ENCODE assay signal across 31 mouse cellular contexts in genomic region chr17:34476427-34476826, GRCm38 (mm10). TPM values are rescaled to one million over a fixed set of nuclear protein-coding genes. Genes with fewer than 3 reads are reported as not detected.
DNase-seq lines count a peak whose midpoint lies in the region; ATAC-seq and TF ChIP-seq lines count a peak whose summit lies in the region.
"Had no signal": no experiment of that assay in that cellular context is flagged by ENCODE, and none has a peak within 500 bp of the region (broad histone marks: within the 10 kb centered on the region; RNA-seq: fewer than 3 reads in every experiment).

No protein-coding gene starts in this region.

- H3K27me3 ChIP-seq in intestine, embryonic 15.5 days (replicated peaks) = no peaks in the 10 kb centered on the region
- H3K27me3 ChIP-seq in intestine, postnatal 0 days (replicated peaks; ENCODE audit: control insufficient read depth, insufficient read depth, low read length) = no peaks in the 10 kb centered on the region
- no peaks in the 10 kb centered on the region for H3K27me3 ChIP-seq in stomach, embryonic 14.5 days (ENCODE audit: control insufficient read depth, insufficient read depth, low read length)
- no peaks in the 10 kb centered on the region for H3K27me3 ChIP-seq in stomach, embryonic 16.5 days (ENCODE audit: control insufficient read depth, insufficient read depth, low read length)
- H3K27me3 ChIP-seq: embryonic facial prominence, embryonic 13.5 days; embryonic facial prominence, embryonic 15.5 days; forebrain, embryonic 12.5 days had no signal

- no peak overlapping the region for H3K9ac ChIP-seq in intestine, embryonic 15.5 days
- peak overlapping the region; percentile 45 for H3K9ac ChIP-seq in intestine, postnatal 0 days (ENCODE audit: low read depth, low read length)
- H3K9ac ChIP-seq in stomach, embryonic 14.5 days (replicated peaks; ENCODE audit: low read depth, low read length) = no peak overlapping the region
- H3K9ac ChIP-seq in stomach, embryonic 16.5 days (ENCODE audit: low read length) = no peak overlapping the region
- H3K9ac ChIP-seq: embryonic facial prominence, embryonic 13.5 days; embryonic facial prominence, embryonic 15.5 days; forebrain, embryonic 12.5 days had no signal

- no peaks in the 10 kb centered on the region for H3K9me3 ChIP-seq in intestine, embryonic 15.5 days
- H3K9me3 ChIP-seq in intestine, postnatal 0 days (ENCODE audit: control insufficient read depth) = no peaks in the 10 kb centered on the region
- H3K9me3 ChIP-seq in stomach, embryonic 14.5 days (ENCODE audit: control insufficient read depth, low read depth, low read length) = no peaks in the 10 kb centered on the region
- H3K9me3 ChIP-seq in stomach, embryonic 16.5 days (replicated peaks; ENCODE audit: control insufficient read depth, low read length) = no peaks in the 10 kb centered on the region
- H3K9me3 ChIP-seq: embryonic facial prominence, embryonic 13.5 days; embryonic facial prominence, embryonic 15.5 days; forebrain, embryonic 10.5 days; forebrain, embryonic 12.5 days had no signal

- no peaks in the 10 kb centered on the region for H3K4me1 ChIP-seq in intestine, embryonic 15.5 days (replicated peaks)
- H3K4me1 ChIP-seq in intestine, postnatal 0 days (replicated peaks; ENCODE audit: control insufficient read depth, insufficient read depth, low read length) = no peaks in the 10 kb centered on the region
- H3K4me1 ChIP-seq in stomach, embryonic 14.5 days (ENCODE audit: control insufficient read depth, insufficient read depth, low read length) = no peaks in the 10 kb centered on the region
- no peaks in the 10 kb centered on the region for H3K4me1 ChIP-seq in stomach, embryonic 16.5 days (ENCODE audit: control insufficient read depth, insufficient read depth, low read length)
- H3K4me1 ChIP-seq: embryonic facial prominence, embryonic 13.5 days; embryonic facial prominence, embryonic 15.5 days; forebrain, embryonic 10.5 days; forebrain, embryonic 12.5 days had no signal

- TF ChIP-seq CTCF in intestine, postnatal 0 days (IDR thresholded peaks at IDR 0.05; ENCODE audit: low read depth) = no peak
- no peak for TF ChIP-seq CTCF in left cerebral cortex, adult 2 months (IDR thresholded peaks at IDR 0.05)

- ATAC-seq in intestine, embryonic 15.5 days = peak; percentile 45; the same call in 1 of the 2 replicates
- no peak for ATAC-seq in intestine, postnatal 0 days
- ATAC-seq in stomach, embryonic 14.5 days (ENCODE audit: insufficient number of reproducible peaks, insufficient read depth, low FRiP score, low read depth) = peak; percentile 74; the same call in 1 of the 2 replicates
- peak; percentile 82 for ATAC-seq in stomach, embryonic 16.5 days (ENCODE audit: insufficient read depth, low FRiP score)
- ATAC-seq: forebrain, embryonic 14.5 days had no signal

- H3K4me3 ChIP-seq in intestine, embryonic 15.5 days (replicated peaks) = peak overlapping the region; percentile 20; the same call in 1 of the 2 replicates
- H3K4me3 ChIP-seq in intestine, postnatal 0 days (ENCODE audit: low read depth, low read length) = peak overlapping the region; percentile 40
- no peak overlapping the region for H3K4me3 ChIP-seq in stomach, embryonic 14.5 days (ENCODE audit: low read depth, low read length)
- no peak overlapping the region for H3K4me3 ChIP-seq in stomach, embryonic 16.5 days (replicated peaks; ENCODE audit: low read length)
- no peak overlapping the region for H3K4me3 ChIP-seq in left cerebral cortex, adult 2 months
- H3K4me3 ChIP-seq: embryonic facial prominence, embryonic 13.5 days; embryonic facial prominence, embryonic 15.5 days; erythroblast, embryonic 14.5 days; forebrain, embryonic 10.5 days; forebrain, embryonic 12.5 days had no signal

- DNase-seq in B cell, adult 2 months = no peak
- DNase-seq in left cerebral cortex, adult 2 months (ENCODE audit: extremely low spot score in 1 of 2, low spot score in 2 of 2) = no peak
- DNase-seq in layer of hippocampus, adult 8-10 months (ENCODE audit: low spot score in 2 of 2) = no peak
- DNase-seq in heart, adult 9 months (ENCODE audit: low spot score in 2 of 2) = no peak
- DNase-seq: adrenal gland, adult 2 months; adrenal gland, postnatal 10 days; adrenal gland, postnatal 25 days; cerebellum, adult 11 months; cerebellum, adult 18-20 months; cerebellum, adult 8-10 months; cerebellum, adult 9-11 months; cerebellum, postnatal 14 days; cerebellum, postnatal 36 days; embryo, embryonic 11 days had no signal

- H3K4me2 ChIP-seq in intestine, embryonic 15.5 days (replicated peaks) = peak overlapping the region; percentile 46
- peak overlapping the region; percentile 69 for H3K4me2 ChIP-seq in intestine, postnatal 0 days (replicated peaks; ENCODE audit: low read depth)
- H3K4me2 ChIP-seq in stomach, embryonic 14.5 days (replicated peaks; ENCODE audit: low read depth, low read length) = no peak overlapping the region
- no peak overlapping the region for H3K4me2 ChIP-seq in stomach, embryonic 16.5 days (ENCODE audit: low read depth, low read length)
- H3K4me2 ChIP-seq: embryonic facial prominence, embryonic 13.5 days; embryonic facial prominence, embryonic 15.5 days; forebrain, embryonic 12.5 days had no signal

- 87% methylated on average over 1 of the region's 2 CpGs for WGBS in intestine, embryonic 15.5 days
- WGBS in intestine, postnatal 0 days = 40% methylated on average over 1 of the region's 2 CpGs
- 95% methylated on average over 1 of the region's 2 CpGs for WGBS in stomach, embryonic 14.5 days
- WGBS in stomach, embryonic 16.5 days = 56% methylated on average over 1 of the region's 2 CpGs

- no peak overlapping the region; the same call in 1 of the 2 replicates for H3K27ac ChIP-seq in intestine, embryonic 15.5 days
- H3K27ac ChIP-seq in intestine, postnatal 0 days (ENCODE audit: low read depth, low read length) = peak overlapping the region; percentile 73
- H3K27ac ChIP-seq in stomach, embryonic 14.5 days (ENCODE audit: low read length) = no peak overlapping the region
- peak overlapping the region; percentile 60 for H3K27ac ChIP-seq in stomach, embryonic 16.5 days (ENCODE audit: low read length)
- H3K27ac ChIP-seq in left cerebral cortex, adult 2 months = no peak overlapping the region
- H3K27ac ChIP-seq: embryonic facial prominence, embryonic 13.5 days; embryonic facial prominence, embryonic 15.5 days; forebrain, embryonic 10.5 days; forebrain, embryonic 12.5 days had no signal

- intact Hi-C loops in left cerebral cortex, adult 2 months (cut with DNase I) = no loop called here

- H3K36me3 ChIP-seq in intestine, embryonic 15.5 days = no peaks in the 10 kb centered on the region
- H3K36me3 ChIP-seq in intestine, postnatal 0 days (ENCODE audit: control insufficient read depth, insufficient read depth) = peaks cover 13% of the 10 kb centered on the region
- H3K36me3 ChIP-seq in stomach, embryonic 14.5 days (ENCODE audit: control insufficient read depth, insufficient read depth, low read length) = no peaks in the 10 kb centered on the region
- no peaks in the 10 kb centered on the region for H3K36me3 ChIP-seq in stomach, embryonic 16.5 days (ENCODE audit: control insufficient read depth, insufficient read depth, low read length)
- H3K36me3 ChIP-seq: embryonic facial prominence, embryonic 13.5 days; embryonic facial prominence, embryonic 15.5 days; forebrain, embryonic 10.5 days; forebrain, embryonic 12.5 days had no signal

RNA-seq across cellular contexts. Expression of gene Btnl4, which starts 0.7 kb away (rescaled TPM):
- 12.7 and 13.6 TPM in 2 replicates for polyA plus RNA-seq in intestine, embryonic 15.5 days (2015; fragmentation: Nextera tagmentation; extraction: Ambion mirVana)
- polyA plus RNA-seq in intestine, postnatal 0 days (2015; fragmentation: Nextera tagmentation; extraction: Ambion mirVana) = 20.2 and 25.1 TPM in 2 replicates
- 0.18 TPM in 1 of 2 replicates, not detected in the other for polyA plus RNA-seq in stomach, embryonic 14.5 days (2014; fragmentation: Nextera tagmentation; extraction: Ambion mirVana)
- 3.8 and 3.9 TPM in 2 replicates for polyA plus RNA-seq in stomach, embryonic 16.5 days (2015; fragmentation: Nextera tagmentation; extraction: Ambion mirVana)
- not detected for total RNA-seq in left cerebral cortex, adult 2 months (2021)
- not detected for total RNA-seq in layer of hippocampus, adult 8-10 months (2022)
- total RNA-seq: adrenal gland, adult 2 months; adrenal gland, postnatal 10 days; adrenal gland, postnatal 25 days; adrenal gland, postnatal 4 days; common myeloid progenitor, adult 5-6 weeks; ES-E14; MEL had no signal
- polyA plus RNA-seq: brain, embryonic 14.5 days; C2C12; embryonic facial prominence, embryonic 11.5 days; embryonic facial prominence, embryonic 13.5 days; embryonic facial prominence, embryonic 15.5 days; forebrain, embryonic 10.5 days; forebrain, embryonic 12.5 days; forebrain, embryonic 14.5 days had no signal

RNA-seq across cellular contexts. Expression of gene Btnl6, which starts 40.7 kb away (rescaled TPM):
- 13.1 and 15.2 TPM in 2 replicates for polyA plus RNA-seq in intestine, embryonic 15.5 days (2015; fragmentation: Nextera tagmentation; extraction: Ambion mirVana)
- 85.8 and 97.6 TPM in 2 replicates for polyA plus RNA-seq in intestine, postnatal 0 days (2015; fragmentation: Nextera tagmentation; extraction: Ambion mirVana)
- polyA plus RNA-seq in stomach, embryonic 14.5 days (2014; fragmentation: Nextera tagmentation; extraction: Ambion mirVana) = not detected in 2 replicates
- polyA plus RNA-seq in stomach, embryonic 16.5 days (2015; fragmentation: Nextera tagmentation; extraction: Ambion mirVana) = 2.6 and 3.6 TPM in 2 replicates
- total RNA-seq in left cerebral cortex, adult 2 months (2021) = not detected
- not detected for total RNA-seq in layer of hippocampus, adult 8-10 months (2022)
- total RNA-seq: adrenal gland, adult 2 months; adrenal gland, postnatal 10 days; adrenal gland, postnatal 25 days; adrenal gland, postnatal 4 days; common myeloid progenitor, adult 5-6 weeks; ES-E14; MEL had no signal
- polyA plus RNA-seq: adrenal gland, adult 2 months; brain, embryonic 14.5 days; C2C12; embryonic facial prominence, embryonic 11.5 days; embryonic facial prominence, embryonic 13.5 days; embryonic facial prominence, embryonic 15.5 days; erythroblast, embryonic 14.5 days; forebrain, embryonic 10.5 days; forebrain, embryonic 12.5 days; forebrain, embryonic 14.5 days had no signal

Comparison
In these comparisons a context has a peak if more than half of its experiments do, and no peak if none do; other contexts are left out.
1. H3K27ac ChIP-seq: peak in intestine, postnatal 0 days (single experiment) and stomach, embryonic 16.5 days (single experiment); none in intestine, embryonic 15.5 days (single experiment), stomach, embryonic 14.5 days (single experiment) and left cerebral cortex, adult 2 months (single experiment).
2. H3K4me2 ChIP-seq: peak in intestine, embryonic 15.5 days (single experiment) and intestine, postnatal 0 days (single experiment); none in stomach, embryonic 14.5 days (single experiment) and stomach, embryonic 16.5 days (single experiment).
3. H3K4me3 ChIP-seq: peak in intestine, embryonic 15.5 days (single experiment) and intestine, postnatal 0 days (single experiment); none in stomach, embryonic 14.5 days (single experiment), stomach, embryonic 16.5 days (single experiment) and left cerebral cortex, adult 2 months (single experiment).